In the genomic region with DNA sequence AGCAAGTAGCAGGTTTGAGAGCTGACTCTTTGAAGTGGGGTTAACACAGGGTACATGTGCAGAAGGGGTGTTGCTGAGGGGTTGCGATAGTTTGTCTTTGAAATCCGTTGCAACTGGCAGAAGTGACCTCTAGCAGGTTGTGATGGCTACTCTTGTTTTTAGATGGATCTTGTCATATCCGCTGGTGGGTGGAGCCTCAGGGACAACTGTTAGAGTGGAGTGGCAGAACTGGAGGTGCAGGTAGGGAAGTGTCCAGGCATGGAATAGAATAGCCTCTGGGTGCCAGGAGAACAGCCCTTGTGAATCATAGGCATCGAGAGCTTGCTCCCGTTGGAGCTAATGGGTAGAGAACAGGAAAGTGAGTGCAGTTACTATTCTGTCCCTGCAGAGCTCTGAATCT, we compare ENCODE assay signal across 11 mouse cellular contexts.
DNase-seq lines count a peak whose midpoint lies in the region; ATAC-seq and TF ChIP-seq lines count a peak whose summit lies in the region.
"Had no signal": no experiment of that assay in that cellular context is flagged by ENCODE, and none has a peak within 500 bp of the region (broad histone marks: within the 10 kb centered on the region; RNA-seq: fewer than 3 reads in every experiment).

No protein-coding gene starts in this region.

- no peaks in the 10 kb centered on the region for H3K27me3 ChIP-seq in heart, embryonic 13.5 days (replicated peaks)
- no peaks in the 10 kb centered on the region for H3K27me3 ChIP-seq in lung, embryonic 14.5 days (ENCODE audit: insufficient read depth, low read length)
- no peaks in the 10 kb centered on the region for H3K27me3 ChIP-seq in myocyte (ENCODE audit: control insufficient read depth, insufficient read depth, insufficient read length)
- H3K27me3 ChIP-seq: midbrain, embryonic 15.5 days had no signal

- H3K9ac ChIP-seq in heart, embryonic 13.5 days: no peak overlapping the region
- no peak overlapping the region for H3K9ac ChIP-seq in lung, embryonic 14.5 days
- H3K9ac ChIP-seq: midbrain, embryonic 15.5 days had no signal

- ATAC-seq in heart, embryonic 13.5 days (ENCODE audit: extremely low read depth, insufficient number of reproducible peaks, low FRiP score, low TSS enrichment): no peak
- 0 out of 2 replicates have a peak, but pooled peaks have one; percentile 4 for ATAC-seq in lung, embryonic 14.5 days (ENCODE audit: insufficient read depth)
- peak; percentile 15 for ATAC-seq in granulocyte monocyte progenitor cell, adult 5-6 weeks (replicated peaks; ENCODE audit: poor library complexity, severe bottlenecking)
- ATAC-seq: inflammation-experienced regulatory T-cells, adult 6 months; midbrain, embryonic 15.5 days had no signal

- H3K4me3 ChIP-seq in heart, embryonic 13.5 days: no peak overlapping the region
- no peak overlapping the region for H3K4me3 ChIP-seq in lung, embryonic 14.5 days (ENCODE audit: low read depth, low read length)
- H3K4me3 ChIP-seq in myocyte: no peak overlapping the region
- H3K4me3 ChIP-seq: midbrain, embryonic 15.5 days had no signal

- intact Hi-C loops in heart, postnatal 36 days (cut with DNase I): no loop called here

- peak overlapping the region; percentile 66 for H3K27ac ChIP-seq in heart, embryonic 13.5 days (replicated peaks)
- H3K27ac ChIP-seq in lung, embryonic 14.5 days (ENCODE audit: low read depth): peak overlapping the region; percentile 74
- H3K27ac ChIP-seq: midbrain, embryonic 15.5 days had no signal

- peaks cover 3% of the 10 kb centered on the region; the same call in 1 of the 2 replicates for H3K36me3 ChIP-seq in heart, embryonic 13.5 days
- H3K36me3 ChIP-seq in lung, embryonic 14.5 days (ENCODE audit: insufficient read depth): no peaks in the 10 kb centered on the region
- no peaks in the 10 kb centered on the region for H3K36me3 ChIP-seq in myocyte (ENCODE audit: control insufficient read depth, insufficient read depth)
- H3K36me3 ChIP-seq: midbrain, embryonic 15.5 days had no signal

- no peak for TF ChIP-seq CTCF in lung, embryonic 14.5 days (IDR thresholded peaks at IDR 0.05; ENCODE audit: low read depth)

- no peak overlapping the region for H3ac ChIP-seq in myocyte (ENCODE audit: control insufficient read depth, insufficient read length)

- H3K79me2 ChIP-seq in myocyte (ENCODE audit: control insufficient read depth, insufficient read depth): peaks cover 99% of the 10 kb centered on the region

- H3K4me1 ChIP-seq in heart, embryonic 13.5 days: peaks cover 86% of the 10 kb centered on the region
- H3K4me1 ChIP-seq in lung, embryonic 14.5 days (ENCODE audit: insufficient read depth): peaks cover 37% of the 10 kb centered on the region

- WGBS in heart, embryonic 13.5 days: 29% methylated on average over 5 of the region's 5 CpGs
- WGBS in lung, embryonic 14.5 days: 28% methylated on average over 5 of the region's 5 CpGs

- no peak for TF ChIP-seq POLR2A in myocyte (IDR thresholded peaks at IDR 0.05; ENCODE audit: insufficient read length, low read depth)

- H3K4me2 ChIP-seq in heart, embryonic 13.5 days: 0 out of 2 replicates have a peak overlapping the region, but pooled peaks have one; percentile 8
- no peak overlapping the region for H3K4me2 ChIP-seq in lung, embryonic 14.5 days
- peak overlapping the region; percentile 35 for H3K4me2 ChIP-seq in myocyte (ENCODE audit: low read depth)
- H3K4me2 ChIP-seq: midbrain, embryonic 15.5 days had no signal

- DNase-seq in heart, postnatal 36 days: no peak
- no peak for DNase-seq in lung, embryonic 14.5 days
- no peak for DNase-seq in lung, postnatal 25 days (ENCODE audit: low spot score)
- no peak for DNase-seq in spleen, postnatal 14 days (ENCODE audit: low spot score in 2 of 2)
- DNase-seq in gastrocnemius, postnatal 10 days: no peak
- DNase-seq: layer of hippocampus, adult 9-11 months had no signal

- H3K9me3 ChIP-seq in heart, embryonic 13.5 days: no peaks in the 10 kb centered on the region
- no peaks in the 10 kb centered on the region for H3K9me3 ChIP-seq in lung, embryonic 14.5 days (ENCODE audit: low read depth, low read length)
- H3K9me3 ChIP-seq: midbrain, embryonic 15.5 days had no signal

TF ChIP-seq in myocyte, 11 proteins besides CTCF, POLR2A, EP300 and RAD21:
- TF ChIP-seq REST (IDR thresholded peaks at IDR 0.05; ENCODE audit: insufficient read depth, insufficient read length): no peak
- peak; percentile 59; the same call in 1 of the 2 replicates for TF ChIP-seq CEBPB (IDR thresholded peaks at IDR 0.05; ENCODE audit: insufficient read depth, poor library complexity, severe bottlenecking)
- no peak for TF ChIP-seq SRF (IDR thresholded peaks at IDR 0.05; ENCODE audit: control insufficient read depth, insufficient read length, low read depth)
- TF ChIP-seq USF1 (IDR thresholded peaks at IDR 0.05; ENCODE audit: low read depth): no peak
- TF ChIP-seq POLR2AphosphoS2 (IDR thresholded peaks at IDR 0.05; ENCODE audit: insufficient read length, low read depth): no peak
